Mouse (Mus musculus) stomach, embryonic 14.5 days (tissue): ENCODE measurements around the gene 2300003K06Rik. TPM values are rescaled to one million over a fixed set of nuclear protein-coding genes. Genes with fewer than 3 reads are reported as not detected.
"Not testable (repeated sequence)": the region's sequence is repeated elsewhere in the genome, so short reads cannot be mapped to it uniquely, and the experiment has no call there.

Experiments
- ATAC-seq: fragments of 200-750 bp; cut with Nextera tagmentation; 2 replicates; pipeline ENCODE4 v1.8.0; 2017; ENCODE audit warnings: low read depth, moderate TSS enrichment; ENCODE audit not compliant: insufficient number of reproducible peaks, insufficient read depth, low FRiP score
- H3K27ac ChIP-seq: fragments of 300-500 bp; sonication (generic); 2 replicates; pipeline ENCODE4 v1.5.1; 2014; ENCODE audit warnings: mild to moderate bottlenecking, low read length, moderate library complexity, mixed read lengths
- H3K27me3 ChIP-seq: fragments of 300-500 bp; sonication (generic); 2 replicates; pipeline ENCODE4 v1.6.1; 2014; ENCODE audit warnings: low read length, control low read depth, mixed read lengths; ENCODE audit not compliant: control insufficient read depth, insufficient read depth
- H3K36me3 ChIP-seq: fragments of 300-500 bp; sonication (generic); 2 replicates; pipeline ENCODE4 v1.6.1; 2014; ENCODE audit warnings: mild to moderate bottlenecking, control low read depth, low read length, moderate library complexity, mixed read lengths; ENCODE audit not compliant: control insufficient read depth, insufficient read depth
- H3K4me1 ChIP-seq: fragments of 300-500 bp; sonication (generic); 2 replicates; pipeline ENCODE4 v1.6.1; 2014; ENCODE audit warnings: low read length, control low read depth, mixed read lengths; ENCODE audit not compliant: control insufficient read depth, insufficient read depth
- H3K4me2 ChIP-seq: fragments of 300-500 bp; sonication (generic); replicated peaks from 2 replicates; pipeline ENCODE4 v1.6.1; 2014; ENCODE audit warnings: low read depth, low read length, control low read depth
- H3K4me3 ChIP-seq: fragments of 300-500 bp; sonication (generic); 2 replicates; pipeline ENCODE4 v1.5.1; 2014; ENCODE audit warnings: low read depth, low read length, control low read depth
- H3K9ac ChIP-seq: fragments of 300-500 bp; sonication (generic); replicated peaks from 2 replicates; pipeline ENCODE4 v1.6.1; 2014; ENCODE audit warnings: low read depth, mild to moderate bottlenecking, control low read depth, low read length, moderate library complexity, mixed read lengths
- H3K9me3 ChIP-seq: fragments of 300-500 bp; sonication (generic); 2 replicates; pipeline ENCODE4 v1.6.1; 2016; ENCODE audit warnings: low read depth, low read length, control low read depth; ENCODE audit not compliant: control insufficient read depth
- WGBS: fragments of 180-500 bp; shearing (Covaris S2); extraction: QIAGEN DNeasy Blood & Tissue Kit; methylation state at CpG from one replicate; pipeline ENCODE4 v1.1.7; 2014; 5-methylcytosine and 5-hydroxymethylcytosine counted together
- polyA plus RNA-seq: library from polyadenylated mRNA; unstranded; fragments of >200 nt; fragmentation: Nextera tagmentation; extraction: Ambion mirVana; gene quantifications from 2 replicates; pipeline ENCODE4 v1.2.1, GENCODE M21; 2014

2300003K06Rik gene
- polyA plus RNA-seq, 1 experiment from 2014 or later = not detected

GRCm38 (mm10) chr11:99842185-99842584 lies 4.3 kb upstream of the 2300003K06Rik start:
- no peaks in the 10 kb centered on the region for H3K4me1 ChIP-seq
- no peaks in the 10 kb centered on the region for H3K9me3 ChIP-seq
- H3K27ac ChIP-seq = no peak overlapping the region
- no peak overlapping the region for H3K4me3 ChIP-seq
- no peaks in the 10 kb centered on the region for H3K27me3 ChIP-seq
- no peaks in the 10 kb centered on the region for H3K36me3 ChIP-seq
- 65% methylated on average over 1 of the region's 1 CpGs for WGBS
- no peak for ATAC-seq
- H3K4me2 ChIP-seq = no peak overlapping the region
- H3K9ac ChIP-seq = no peak overlapping the region

GRCm38 (mm10) chr11:99815566-99815965 lies 22.3 kb downstream of the 2300003K06Rik start, which contains the start of gene Gm11564:
TSS of gene Gm11564 (minus strand) at chr11:99815666.
- H3K36me3 ChIP-seq, H3K9me3 ChIP-seq, H3K4me1 ChIP-seq, H3K27me3 ChIP-seq, H3K27ac ChIP-seq, H3K4me3 ChIP-seq, H3K9ac ChIP-seq, H3K4me2 ChIP-seq, ATAC-seq: not testable (repeated sequence)
- WGBS = 81% methylated on average over 2 of the region's 2 CpGs

GRCm38 (mm10) chr11:99809792-99810191 lies 28.1 kb downstream of the 2300003K06Rik start, which contains the start of gene Krtap4-13:
TSS of gene Krtap4-13 (minus strand) at chr11:99809892.
- not testable (repeated sequence) for H3K36me3 ChIP-seq, H3K27me3 ChIP-seq, H3K9me3 ChIP-seq, H3K27ac ChIP-seq, H3K9ac ChIP-seq, ATAC-seq, H3K4me3 ChIP-seq, H3K4me1 ChIP-seq, H3K4me2 ChIP-seq

- H3K36me3 ChIP-seq, H3K4me1 ChIP-seq, H3K9ac ChIP-seq, H3K27me3 ChIP-seq, ATAC-seq, H3K27ac ChIP-seq, H3K4me2 ChIP-seq, H3K9me3 ChIP-seq, H3K4me3 ChIP-seq: not testable (repeated sequence)
- WGBS = no CpG with 5 or more reads among the region's 1 CpGs
Measured at GRCm38 (mm10) chr11:99804346-99804745, 33.5 kb downstream of the 2300003K06Rik start, which contains the start of gene Gm11554. TSS of gene Gm11554 (minus strand) at chr11:99804446.

- H3K36me3 ChIP-seq, H3K9ac ChIP-seq, H3K9me3 ChIP-seq, H3K27me3 ChIP-seq, H3K27ac ChIP-seq, H3K4me1 ChIP-seq, ATAC-seq, H3K4me2 ChIP-seq, H3K4me3 ChIP-seq: not testable (repeated sequence)
- no CpG with 5 or more reads among the region's 1 CpGs for WGBS
Measured at GRCm38 (mm10) chr11:99798832-99799231, 39.0 kb downstream of the 2300003K06Rik start, which contains the start of gene Gm11569. TSS of gene Gm11569 (minus strand) at chr11:99798932.

- no peak within 1 kb of the TSS for H3K4me2 ChIP-seq
- no peaks in the 10 kb centered on the region for H3K27me3 ChIP-seq
- H3K27ac ChIP-seq = no peak within 1 kb of the TSS
- H3K36me3 ChIP-seq = no peaks in the 10 kb centered on the region
- H3K9me3 ChIP-seq = no peaks in the 10 kb centered on the region
- no peak within 1 kb of the TSS for H3K9ac ChIP-seq
- WGBS = 75% methylated on average over 2 of the region's 2 CpGs
- no peak within 1 kb of the TSS for H3K4me3 ChIP-seq
- H3K4me1 ChIP-seq = no peaks in the 10 kb centered on the region
- ATAC-seq = no peak
Measured at GRCm38 (mm10) chr11:99793367-99793766, 44.5 kb downstream of the 2300003K06Rik start, which contains the start of gene Gm11596. TSS of gene Gm11596 (minus strand) at chr11:99793467.

Other genes starting within 250 kb of the 2300003K06Rik start
- gene Krtap1-3, start 246.7 kb downstream of the 2300003K06Rik start, polyA plus RNA-seq = not detected in 2 replicates
- gene Krtap9-3, start 240.0 kb downstream of the 2300003K06Rik start, polyA plus RNA-seq = not detected in 2 replicates
- not detected in 2 replicates for gene Gm11938, start 234.8 kb downstream of the 2300003K06Rik start, polyA plus RNA-seq
- gene Gm11937, start 227.9 kb downstream of the 2300003K06Rik start, polyA plus RNA-seq = not detected in 2 replicates
- not detected in 2 replicates for gene Krtap2-4, start 223.2 kb downstream of the 2300003K06Rik start, polyA plus RNA-seq
- not detected in 2 replicates for gene Gm11562, start 217.6 kb downstream of the 2300003K06Rik start, polyA plus RNA-seq
- gene Krtap4-1, start 209.8 kb downstream of the 2300003K06Rik start, polyA plus RNA-seq = not detected in 2 replicates
- not detected in 2 replicates for gene Krtap4-2, start 203.0 kb downstream of the 2300003K06Rik start, polyA plus RNA-seq
- not detected in 2 replicates for gene Krtap4-7, start 194.0 kb downstream of the 2300003K06Rik start, polyA plus RNA-seq
- gene Gm11555, start 187.8 kb downstream of the 2300003K06Rik start, polyA plus RNA-seq = not detected in 2 replicates
- gene Gm11563, start 179.1 kb downstream of the 2300003K06Rik start, polyA plus RNA-seq = not detected in 2 replicates
- not detected in 2 replicates for gene Krtap4-6, start 172.1 kb downstream of the 2300003K06Rik start, polyA plus RNA-seq
- gene Gm14190, start 147.3 kb downstream of the 2300003K06Rik start, polyA plus RNA-seq = not detected in 2 replicates
- not detected in 2 replicates for gene Gm14180, start 103.8 kb downstream of the 2300003K06Rik start, polyA plus RNA-seq
- gene Gm11595, start 65.2 kb downstream of the 2300003K06Rik start, polyA plus RNA-seq = not detected in 2 replicates
- gene Krtap4-8, start 57.4 kb downstream of the 2300003K06Rik start, polyA plus RNA-seq = not detected in 2 replicates
- not detected in 2 replicates for gene Krtap4-9, start 52.9 kb downstream of the 2300003K06Rik start, polyA plus RNA-seq
- gene Gm11596, start 44.6 kb downstream of the 2300003K06Rik start, polyA plus RNA-seq = not detected in 2 replicates
- gene Gm11569, start 39.1 kb downstream of the 2300003K06Rik start, polyA plus RNA-seq = not detected in 2 replicates
- not detected in 2 replicates for gene Gm11554, start 33.6 kb downstream of the 2300003K06Rik start, polyA plus RNA-seq
- not detected in 2 replicates for gene Krtap4-13, start 28.2 kb downstream of the 2300003K06Rik start, polyA plus RNA-seq
- not detected in 2 replicates for gene Gm11564, start 22.4 kb downstream of the 2300003K06Rik start, polyA plus RNA-seq
- gene Krtap4-16, start 13.5 kb upstream of the 2300003K06Rik start, polyA plus RNA-seq = not detected in 2 replicates
- not detected in 2 replicates for gene Gm11568, start 19.9 kb upstream of the 2300003K06Rik start, polyA plus RNA-seq
- not detected in 2 replicates for gene Gm11559, start 26.4 kb upstream of the 2300003K06Rik start, polyA plus RNA-seq
- not detected in 2 replicates for gene Krtap9-1, start 35.3 kb upstream of the 2300003K06Rik start, polyA plus RNA-seq
- not detected in 2 replicates for gene Gm11567, start 41.1 kb upstream of the 2300003K06Rik start, polyA plus RNA-seq
- not detected in 2 replicates for gene Krtap31-1, start 69.9 kb upstream of the 2300003K06Rik start, polyA plus RNA-seq
- gene Gm11565, start 76.7 kb upstream of the 2300003K06Rik start, polyA plus RNA-seq = not detected in 2 replicates
- not detected in 2 replicates for gene Krtap31-2, start 98.2 kb upstream of the 2300003K06Rik start, polyA plus RNA-seq
- not detected in 2 replicates for gene Krtap9-5, start 110.4 kb upstream of the 2300003K06Rik start, polyA plus RNA-seq
- gene Krtap29-1, start 141.0 kb upstream of the 2300003K06Rik start, polyA plus RNA-seq = not detected in 2 replicates
- not detected in 2 replicates for gene Krtap16-1, start 148.5 kb upstream of the 2300003K06Rik start, polyA plus RNA-seq
- gene Krtap17-1, start 155.9 kb upstream of the 2300003K06Rik start, polyA plus RNA-seq = not detected in 2 replicates
- not detected in 2 replicates for gene Krt33a, start 178.1 kb upstream of the 2300003K06Rik start, polyA plus RNA-seq
- gene Krt33b, start 191.8 kb upstream of the 2300003K06Rik start, polyA plus RNA-seq = 0.26 TPM in 1 of 2 replicates, not detected in the other
- gene Krt34, start 203.5 kb upstream of the 2300003K06Rik start, polyA plus RNA-seq = 0.36 TPM in 1 of 2 replicates, not detected in the other
- 0.67 and 0.69 TPM in 2 replicates for gene Krt31, start 212.5 kb upstream of the 2300003K06Rik start, polyA plus RNA-seq